In genomic region chr14:57709171-57709570, GRCm38 (mm10) we compare ENCODE assay signal across 10 mouse cellular contexts. TPM values are rescaled to one million over a fixed set of nuclear protein-coding genes. Genes with fewer than 3 reads are reported as not detected.
A peak's percentile ranks its signal among the peaks of the same experiment; 100 is the strongest.
DNase-seq lines count a peak whose midpoint lies in the region; ATAC-seq and TF ChIP-seq lines count a peak whose summit lies in the region.
"Had no signal": no experiment of that assay in that cellular context is flagged by ENCODE, and none has a peak within 500 bp of the region (broad histone marks: within the 10 kb centered on the region; RNA-seq: fewer than 3 reads in every experiment).

No protein-coding gene starts in this region.

- no peaks in the 10 kb centered on the region for H3K36me3 ChIP-seq in kidney, adult 2 months (ENCODE audit: control insufficient read depth, insufficient read depth, low read length)
- H3K36me3 ChIP-seq in heart, embryonic 16.5 days (ENCODE audit: control insufficient read depth, insufficient read depth), result no peaks in the 10 kb centered on the region
- peaks cover 14% of the 10 kb centered on the region; the same call in 1 of the 2 replicates for H3K36me3 ChIP-seq in lung, embryonic 14.5 days (ENCODE audit: insufficient read depth)
- no peaks in the 10 kb centered on the region for H3K36me3 ChIP-seq in stomach, embryonic 16.5 days (ENCODE audit: control insufficient read depth, insufficient read depth, low read length)

- H3K4me1 ChIP-seq in kidney, adult 2 months (ENCODE audit: control insufficient read depth, insufficient read depth, low read length), result no peaks in the 10 kb centered on the region; the same call in 1 of the 2 replicates
- peaks cover 28% of the 10 kb centered on the region for H3K4me1 ChIP-seq in heart, embryonic 16.5 days (ENCODE audit: control insufficient read depth, insufficient read depth, low read length)
- H3K4me1 ChIP-seq in lung, embryonic 14.5 days (ENCODE audit: insufficient read depth), result peaks cover 9% of the 10 kb centered on the region; the same call in 1 of the 2 replicates
- H3K4me1 ChIP-seq in stomach, embryonic 16.5 days (ENCODE audit: control insufficient read depth, insufficient read depth, low read length), result peaks cover 26% of the 10 kb centered on the region

- TF ChIP-seq CTCF in kidney, adult 2 months (conservative IDR thresholded peaks at IDR 0.05; ENCODE audit: insufficient read depth, insufficient read length, low read depth, low read length), result no peak
- no peak for TF ChIP-seq CTCF in lung, embryonic 14.5 days (IDR thresholded peaks at IDR 0.05; ENCODE audit: low read depth)

- H3K4me2 ChIP-seq in heart, embryonic 16.5 days (ENCODE audit: low read depth, low read length), result peak overlapping the region; percentile 43
- H3K4me2 ChIP-seq in lung, embryonic 14.5 days, result no peak overlapping the region
- no peak overlapping the region for H3K4me2 ChIP-seq in stomach, embryonic 16.5 days (ENCODE audit: low read depth, low read length)

- 60% methylated on average over 10 of the region's 10 CpGs for WGBS in kidney, adult 2 months
- WGBS in heart, embryonic 16.5 days, result 37% methylated on average over 10 of the region's 10 CpGs
- WGBS in lung, embryonic 14.5 days, result 56% methylated on average over 10 of the region's 10 CpGs
- 55% methylated on average over 10 of the region's 10 CpGs for WGBS in stomach, embryonic 16.5 days

- no peaks in the 10 kb centered on the region for H3K9me3 ChIP-seq in heart, embryonic 16.5 days (replicated peaks; ENCODE audit: control insufficient read depth, low read length)
- no peaks in the 10 kb centered on the region for H3K9me3 ChIP-seq in lung, embryonic 14.5 days (ENCODE audit: low read depth, low read length)
- no peaks in the 10 kb centered on the region for H3K9me3 ChIP-seq in stomach, embryonic 16.5 days (replicated peaks; ENCODE audit: control insufficient read depth, low read length)

- H3K4me3 ChIP-seq in kidney, adult 2 months (ENCODE audit: insufficient read depth, low read depth, low read length), result no peak overlapping the region
- no peak overlapping the region for H3K4me3 ChIP-seq in heart, embryonic 16.5 days (ENCODE audit: low read length)
- no peak overlapping the region for H3K4me3 ChIP-seq in lung, embryonic 14.5 days (ENCODE audit: low read depth, low read length)
- H3K4me3 ChIP-seq in stomach, embryonic 16.5 days (replicated peaks; ENCODE audit: low read length), result no peak overlapping the region

- peak overlapping the region; percentile 35; the same call in 1 of the 2 replicates for H3K27ac ChIP-seq in kidney, adult 2 months (ENCODE audit: insufficient read depth, low read depth, low read length)
- peak overlapping the region; percentile 79 for H3K27ac ChIP-seq in heart, embryonic 16.5 days (ENCODE audit: low read length)
- peak overlapping the region; percentile 61 for H3K27ac ChIP-seq in lung, embryonic 14.5 days (ENCODE audit: low read depth)
- H3K27ac ChIP-seq in stomach, embryonic 16.5 days (ENCODE audit: low read length), result peak overlapping the region; percentile 42; the same call in 1 of the 2 replicates

- peak; percentile 67 for DNase-seq in kidney, adult 2 months
- DNase-seq in kidney, adult 18-20 months, result no peak
- DNase-seq in lung, embryonic 14.5 days, result peak; percentile 40
- no peak for DNase-seq in cerebellum, postnatal 25 days
- no peak for DNase-seq in cerebellum, adult 11-12 months
- no peak for DNase-seq in spleen, adult 12 weeks (ENCODE audit: low spot score)
- DNase-seq: thymus, postnatal 4 days had no signal

- ATAC-seq in heart, embryonic 16.5 days (replicated peaks; ENCODE audit: extremely low read depth, insufficient read depth, low FRiP score), result peak; percentile 70
- ATAC-seq in lung, embryonic 14.5 days (ENCODE audit: insufficient read depth), result peak; percentile 41; the same call in 1 of the 2 replicates
- ATAC-seq in stomach, embryonic 16.5 days (ENCODE audit: insufficient read depth, low FRiP score), result 0 out of 2 replicates have a peak, but pooled peaks have one; percentile 49

- H3K27me3 ChIP-seq in kidney, adult 2 months (replicated peaks; ENCODE audit: control insufficient read depth, insufficient read depth, low read length), result no peaks in the 10 kb centered on the region
- H3K27me3 ChIP-seq in heart, embryonic 16.5 days (ENCODE audit: control insufficient read depth, insufficient read depth, low read length), result no peaks in the 10 kb centered on the region
- no peaks in the 10 kb centered on the region for H3K27me3 ChIP-seq in lung, embryonic 14.5 days (ENCODE audit: insufficient read depth, low read length)
- no peaks in the 10 kb centered on the region for H3K27me3 ChIP-seq in stomach, embryonic 16.5 days (ENCODE audit: control insufficient read depth, insufficient read depth, low read length)

- peak overlapping the region; percentile 44; the same call in 1 of the 2 replicates for H3K9ac ChIP-seq in heart, embryonic 16.5 days (ENCODE audit: low read length)
- no peak overlapping the region for H3K9ac ChIP-seq in lung, embryonic 14.5 days
- H3K9ac ChIP-seq in stomach, embryonic 16.5 days (ENCODE audit: low read length), result 0 out of 2 replicates have a peak overlapping the region, but pooled peaks have one; percentile 36

- no peak for TF ChIP-seq POLR2A in kidney, adult 2 months (IDR thresholded peaks at IDR 0.05; ENCODE audit: low read depth, low read length)

RNA-seq across cellular contexts. Expression of gene Gm49361, which starts 36.7 kb away (rescaled TPM):
- not detected in 2 replicates for polyA plus RNA-seq in kidney, adult 2 months (2012; rRNA removed)
- not detected in 2 replicates for polyA plus RNA-seq in heart, embryonic 16.5 days (2015; fragmentation: Nextera tagmentation; extraction: Ambion mirVana)
- not detected in 2 replicates for polyA plus RNA-seq in lung, embryonic 14.5 days (2014; fragmentation: Nextera tagmentation; extraction: Ambion mirVana)
- not detected in 2 replicates for polyA plus RNA-seq in stomach, embryonic 16.5 days (2015; fragmentation: Nextera tagmentation; extraction: Ambion mirVana)
- polyA plus RNA-seq: large intestine, adult 2 months had no signal

RNA-seq across cellular contexts. Expression of gene Xpo4, which starts 43.9 kb away (rescaled TPM):
- 2.8 and 3.4 TPM in 2 replicates for polyA plus RNA-seq in kidney, adult 2 months (2012; rRNA removed)
- polyA plus RNA-seq in heart, embryonic 16.5 days (2015; fragmentation: Nextera tagmentation; extraction: Ambion mirVana), result 13.0 and 13.7 TPM in 2 replicates
- polyA plus RNA-seq in lung, embryonic 14.5 days (2014; fragmentation: Nextera tagmentation; extraction: Ambion mirVana), result 33.7 and 37.1 TPM in 2 replicates
- polyA plus RNA-seq in stomach, embryonic 16.5 days (2015; fragmentation: Nextera tagmentation; extraction: Ambion mirVana), result 17.0 and 18.6 TPM in 2 replicates

RNA-seq across cellular contexts. Expression of gene Lats2, which starts 49.0 kb away (rescaled TPM):
- 31.1 and 35.9 TPM in 2 replicates for polyA plus RNA-seq in kidney, adult 2 months (2012; rRNA removed)
- 19.4 and 24.4 TPM in 2 replicates for polyA plus RNA-seq in heart, embryonic 16.5 days (2015; fragmentation: Nextera tagmentation; extraction: Ambion mirVana)
- 25.1 and 28.9 TPM in 2 replicates for polyA plus RNA-seq in lung, embryonic 14.5 days (2014; fragmentation: Nextera tagmentation; extraction: Ambion mirVana)
- 15.1 and 15.8 TPM in 2 replicates for polyA plus RNA-seq in stomach, embryonic 16.5 days (2015; fragmentation: Nextera tagmentation; extraction: Ambion mirVana)

Comparison
In these comparisons a context has a peak if more than half of its experiments do, and no peak if none do; other contexts are left out.
1. DNase-seq: peak in kidney, adult 2 months (single experiment) and lung, embryonic 14.5 days (single experiment); none in kidney, adult 18-20 months (single experiment), cerebellum, postnatal 25 days (0 of 2), cerebellum, adult 11-12 months (single experiment) and spleen, adult 12 weeks (single experiment).
2. Peak in every context shown above with its lines, with median percentiles within 50 percentile points of each other: H3K27ac ChIP-seq and ATAC-seq.